Mouse (Mus musculus): ENCODE results near the gene Ackr3.

Ackr3 gene

GRCm38 (mm10) chr1:90203783-90204690, at the start of gene Ackr3:
Ackr3 (plus strand) TSS chr1:90203980.
- in situ Hi-C loops (cut with MboI, MseI), result no loop called here

GRCm38 (mm10) chr1:90156589-90156988, 47.2 kb upstream of the Ackr3 start:
- in situ Hi-C loops (cut with MboI, MseI), result no loop called here

GRCm38 (mm10) chr1:90159927-90160326, 43.9 kb upstream of the Ackr3 start:
- in situ Hi-C loops (cut with MboI, MseI), result no loop called here

GRCm38 (mm10) chr1:90161623-90162022, 42.2 kb upstream of the Ackr3 start:
- in situ Hi-C loops (cut with MboI, MseI), result no loop called here

- in situ Hi-C loops (cut with MboI, MseI), result no loop called here
Observed at GRCm38 (mm10) chr1:90162379-90162857, 41.4 kb upstream of the Ackr3 start.

- in situ Hi-C loops (cut with MboI, MseI), result no loop called here
Observed at GRCm38 (mm10) chr1:90163161-90163560, 40.6 kb upstream of the Ackr3 start.

- in situ Hi-C loops (cut with MboI, MseI), result no loop called here
Observed at GRCm38 (mm10) chr1:90164319-90164718, 39.5 kb upstream of the Ackr3 start.

GRCm38 (mm10) chr1:90174338-90174737, 29.4 kb upstream of the Ackr3 start:
- in situ Hi-C loops (cut with MboI, MseI), result no loop called here

- in situ Hi-C loops (cut with MboI, MseI), result no loop called here
Observed at GRCm38 (mm10) chr1:90176223-90176622, 27.6 kb upstream of the Ackr3 start.

GRCm38 (mm10) chr1:90177565-90177964, 26.2 kb upstream of the Ackr3 start:
- in situ Hi-C loops (cut with MboI, MseI), result no loop called here

- in situ Hi-C loops (cut with MboI, MseI), result no loop called here
Observed at GRCm38 (mm10) chr1:90177978-90178377, 25.8 kb upstream of the Ackr3 start.

- in situ Hi-C loops (cut with MboI, MseI), result no loop called here
Observed at GRCm38 (mm10) chr1:90180479-90180878, 23.3 kb upstream of the Ackr3 start.

- in situ Hi-C loops (cut with MboI, MseI), result no loop called here
Observed at GRCm38 (mm10) chr1:90180966-90181699, 22.6 kb upstream of the Ackr3 start.

GRCm38 (mm10) chr1:90182521-90182920, 21.3 kb upstream of the Ackr3 start:
- in situ Hi-C loops (cut with MboI, MseI), result no loop called here

GRCm38 (mm10) chr1:90183602-90184001, 20.2 kb upstream of the Ackr3 start:
- in situ Hi-C loops (cut with MboI, MseI), result no loop called here

- in situ Hi-C loops (cut with MboI, MseI), result no loop called here
Observed at GRCm38 (mm10) chr1:90186173-90186572, 17.6 kb upstream of the Ackr3 start.

GRCm38 (mm10) chr1:90186874-90187273, 16.9 kb upstream of the Ackr3 start:
- in situ Hi-C loops (cut with MboI, MseI), result no loop called here

- in situ Hi-C loops (cut with MboI, MseI), result no loop called here
Observed at GRCm38 (mm10) chr1:90189046-90189445, 14.7 kb upstream of the Ackr3 start.

GRCm38 (mm10) chr1:90201246-90201645, 2.5 kb upstream of the Ackr3 start:
- in situ Hi-C loops (cut with MboI, MseI), result no loop called here

GRCm38 (mm10) chr1:90201655-90202054, 2.1 kb upstream of the Ackr3 start:
- in situ Hi-C loops (cut with MboI, MseI), result no loop called here

- in situ Hi-C loops (cut with MboI, MseI), result no loop called here
Observed at GRCm38 (mm10) chr1:90202207-90202978, 1.4 kb upstream of the Ackr3 start.

GRCm38 (mm10) chr1:90203341-90203740, 439 bp upstream of the Ackr3 start:
- in situ Hi-C loops (cut with MboI, MseI), result no loop called here
